Mouse (Mus musculus) lung, embryonic 14.5 days (tissue): Measurements from ENCODE around the gene Slc35a3. TPM values are rescaled to one million over a fixed set of nuclear protein-coding genes. Genes with fewer than 3 reads are reported as not detected.

ENCODE experiments used
- ATAC-seq: fragments of 200-750 bp; cut with Nextera tagmentation; 2 replicates; pipeline ENCODE4 v1.8.0; 2017; ENCODE audit warnings: mild to moderate bottlenecking, moderate TSS enrichment, moderate library complexity; ENCODE audit not compliant: insufficient read depth
- DNase-seq: peaks from one replicate; pipeline ENCODE4 v3.0.0-alpha.2; 2015
- H3K27ac ChIP-seq: fragments of 300-500 bp; sonication (generic); 2 replicates; pipeline ENCODE4 v1.5.1; 2014; ENCODE audit warnings: low read depth, mild to moderate bottlenecking, moderate library complexity
- H3K27me3 ChIP-seq: fragments of 300-500 bp; sonication (generic); 2 replicates; pipeline ENCODE4 v1.6.1; 2014; ENCODE audit warnings: low read length, control low read depth; ENCODE audit not compliant: insufficient read depth
- H3K36me3 ChIP-seq: fragments of 300-500 bp; sonication (generic); 2 replicates; pipeline ENCODE4 v1.6.1; 2014; ENCODE audit warnings: control low read depth; ENCODE audit not compliant: insufficient read depth
- H3K4me1 ChIP-seq: fragments of 300-500 bp; sonication (generic); 2 replicates; pipeline ENCODE4 v1.6.1; 2014; ENCODE audit warnings: antibody characterized with exemption, control low read depth; ENCODE audit not compliant: insufficient read depth
- H3K4me2 ChIP-seq: fragments of 300-500 bp; sonication (generic); 2 replicates; pipeline ENCODE4 v1.6.1; 2014; ENCODE audit warnings: mild to moderate bottlenecking
- H3K4me3 ChIP-seq: fragments of 300-500 bp; sonication (generic); 2 replicates; pipeline ENCODE4 v1.5.1; 2014; ENCODE audit warnings: low read depth, low read length
- H3K9ac ChIP-seq: fragments of 300-500 bp; sonication (generic); 2 replicates; pipeline ENCODE4 v1.6.1; 2014
- H3K9me3 ChIP-seq: fragments of 300-500 bp; sonication (generic); 2 replicates; pipeline ENCODE4 v1.6.1; 2016; ENCODE audit warnings: low read depth, low read length, control low read depth
- CTCF ChIP-seq: IDR thresholded peaks from 2 replicates; pipeline ENCODE4 v1.5.1; 2016; ENCODE audit warnings: antibody characterized with exemption, low read depth
- WGBS: fragments of 180-500 bp; shearing (Covaris S2); extraction: QIAGEN DNeasy Blood & Tissue Kit; methylation state at CpG from one replicate; pipeline ENCODE4 v1.1.7; 2014; 5-methylcytosine and 5-hydroxymethylcytosine counted together
- polyA plus RNA-seq: library from polyadenylated mRNA; unstranded; fragments of >200 nt; fragmentation: Nextera tagmentation; extraction: Ambion mirVana; gene quantifications from 2 replicates; pipeline ENCODE4 v1.2.1, GENCODE M21; 2014

Gene Slc35a3
- polyA plus RNA-seq, 1 experiment from 2014 or later, result 16.1 TPM

GRCm38 (mm10) chr3:116711624-116712435 is 801 bp downstream of the Slc35a3 start:
- Histone ChIP-seq H3K4me1 (peaks cover 3% of the 10 kb centered on the region; the same call in 1 of the 2 replicates), H3K4me2 (peak overlapping the region; percentile 82), H3K27me3 (no peaks in the 10 kb centered on the region), H3K36me3 (no peaks in the 10 kb centered on the region), H3K9ac (peak overlapping the region; percentile 97), H3K27ac (peak overlapping the region; percentile 80; the same call in 1 of the 2 replicates), H3K4me3 (peak overlapping the region; percentile 92), H3K9me3 (no peaks in the 10 kb centered on the region)
- DNase-seq, result peak; percentile 84
- TF ChIP-seq CTCF, result no peak
- WGBS, result under 1% methylated on average over 85 of the region's 85 CpGs
- peak; percentile 94 for ATAC-seq

GRCm38 (mm10) chr3:116710941-116711340 is 1.7 kb downstream of the Slc35a3 start:
- WGBS, result 44% methylated on average over 9 of the region's 9 CpGs
- Histone ChIP-seq H3K27me3 (no peaks in the 10 kb centered on the region), H3K4me3 (peak overlapping the region; percentile 92), H3K27ac (no peak overlapping the region), H3K9me3 (no peaks in the 10 kb centered on the region), H3K4me2 (peak overlapping the region; percentile 82), H3K9ac (peak overlapping the region; percentile 97; the same call in 1 of the 2 replicates), H3K36me3 (no peaks in the 10 kb centered on the region), H3K4me1 (peaks cover 3% of the 10 kb centered on the region; the same call in 1 of the 2 replicates)
- DNase-seq (no peak), ATAC-seq (no peak)
- no peak for TF ChIP-seq CTCF

- ATAC-seq (no peak), DNase-seq (no peak)
- Histone ChIP-seq H3K9ac (no peak overlapping the region), H3K27ac (no peak overlapping the region), H3K36me3 (no peaks in the 10 kb centered on the region), H3K27me3 (no peaks in the 10 kb centered on the region), H3K4me1 (no peaks in the 10 kb centered on the region), H3K4me2 (no peak overlapping the region), H3K4me3 (no peak overlapping the region), H3K9me3 (no peaks in the 10 kb centered on the region)
- TF ChIP-seq CTCF, result no peak
- 97% methylated on average over 1 of the region's 1 CpGs for WGBS
Measured at GRCm38 (mm10) chr3:116705637-116706204, 6.9 kb downstream of the Slc35a3 start.

- Histone ChIP-seq H3K27ac (no peak overlapping the region), H3K4me3 (no peak overlapping the region), H3K4me1 (no peaks in the 10 kb centered on the region), H3K9ac (no peak overlapping the region), H3K36me3 (no peaks in the 10 kb centered on the region), H3K27me3 (no peaks in the 10 kb centered on the region), H3K4me2 (no peak overlapping the region), H3K9me3 (no peaks in the 10 kb centered on the region)
- TF ChIP-seq CTCF, result no peak
- WGBS, result 93% methylated on average over 5 of the region's 5 CpGs
- DNase-seq (no peak), ATAC-seq (no peak)
Measured at GRCm38 (mm10) chr3:116703835-116704234, 8.8 kb downstream of the Slc35a3 start.

- Histone ChIP-seq H3K4me2 (no peak overlapping the region), H3K9me3 (no peaks in the 10 kb centered on the region), H3K4me1 (no peaks in the 10 kb centered on the region), H3K4me3 (no peak overlapping the region), H3K27me3 (no peaks in the 10 kb centered on the region), H3K9ac (no peak overlapping the region), H3K36me3 (no peaks in the 10 kb centered on the region), H3K27ac (no peak overlapping the region)
- no peak for DNase-seq
- TF ChIP-seq CTCF, result no peak
- 84% methylated on average over 1 of the region's 1 CpGs for WGBS
- no peak for ATAC-seq
Measured at GRCm38 (mm10) chr3:116702647-116703272, 9.9 kb downstream of the Slc35a3 start.

GRCm38 (mm10) chr3:116701601-116702000 is 11.0 kb downstream of the Slc35a3 start:
- no peaks in the 10 kb centered on the region for H3K36me3 ChIP-seq
- no peaks in the 10 kb centered on the region for H3K27me3 ChIP-seq
- H3K4me2 ChIP-seq, result no peak overlapping the region
- TF ChIP-seq CTCF, result no peak
- no peaks in the 10 kb centered on the region for H3K9me3 ChIP-seq
- H3K27ac ChIP-seq, result no peak overlapping the region
- 92% methylated on average over 4 of the region's 4 CpGs for WGBS
- H3K9ac ChIP-seq, result no peak overlapping the region
- H3K4me3 ChIP-seq, result no peak overlapping the region
- ATAC-seq (no peak), DNase-seq (no peak)
- H3K4me1 ChIP-seq, result no peaks in the 10 kb centered on the region

- no peak; the same call in 1 of the 2 replicates for ATAC-seq
- no peak overlapping the region for H3K4me3 ChIP-seq
- H3K4me2 ChIP-seq, result no peak overlapping the region
- H3K9me3 ChIP-seq, result no peaks in the 10 kb centered on the region
- no peak overlapping the region for H3K27ac ChIP-seq
- no peaks in the 10 kb centered on the region for H3K27me3 ChIP-seq
- H3K9ac ChIP-seq, result no peak overlapping the region
- DNase-seq, result peak; percentile 72
- no peaks in the 10 kb centered on the region for H3K4me1 ChIP-seq
- 0 out of 2 replicates have a peak, but pooled peaks cover 2% of the 10 kb centered on the region for H3K36me3 ChIP-seq
- no peak for TF ChIP-seq CTCF
- WGBS, result 51% methylated on average over 2 of the region's 2 CpGs
Measured at GRCm38 (mm10) chr3:116698786-116699185, 13.8 kb downstream of the Slc35a3 start.
